Mouse (Mus musculus): ENCODE measurements around the gene Slc52a3.
A peak's percentile ranks its signal among the peaks of the same experiment; 100 is the strongest.

Gene Slc52a3

DNA sequence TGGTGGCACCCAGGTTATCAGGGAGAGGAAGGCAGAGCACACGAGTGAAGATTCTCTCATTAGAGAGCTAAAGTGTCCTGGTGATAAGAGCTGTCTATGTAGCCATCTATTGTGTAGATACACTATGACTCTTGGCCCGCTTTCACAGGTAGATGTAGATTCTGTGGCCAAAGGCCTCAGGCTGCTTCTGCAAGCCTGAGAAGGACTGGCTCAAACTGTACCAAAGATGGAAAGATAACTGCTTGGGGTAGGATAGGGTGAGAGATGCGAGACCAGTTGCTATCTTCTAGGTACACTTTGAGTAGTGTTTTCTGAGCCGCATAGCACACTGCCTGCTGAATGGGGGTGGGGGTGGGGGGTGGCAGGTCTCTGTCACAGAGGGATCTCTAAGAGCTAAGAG, 2.6 kb downstream of the Slc52a3 start:
- no peak for DNase-seq (ENCODE audit: low spot score in 2 of 2)

GRCm38 (mm10) chr2:151999669-152000290, 3.5 kb downstream of the Slc52a3 start:
- DNase-seq (ENCODE audit: low spot score in 2 of 2): no peak

DNA sequence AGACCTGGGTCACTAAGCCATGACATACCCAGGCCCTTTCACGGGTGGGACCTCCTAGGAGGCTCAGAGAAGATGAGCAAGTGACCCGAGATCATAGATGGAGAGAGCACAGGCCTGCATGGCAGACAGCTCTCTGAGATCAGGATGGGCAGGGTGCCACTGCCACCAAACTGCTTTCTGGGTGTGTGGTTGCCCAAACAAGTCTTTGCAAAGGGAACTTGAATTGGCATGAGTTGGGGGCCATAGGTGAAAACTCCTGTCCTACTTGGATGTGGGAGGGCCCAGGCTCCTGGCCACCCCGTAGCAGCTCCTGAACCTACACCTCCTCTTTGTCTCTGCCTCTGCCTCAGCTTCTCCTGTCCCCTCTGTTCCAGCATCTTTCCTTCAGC, 4.0 kb downstream of the Slc52a3 start:
- DNase-seq (ENCODE audit: low spot score in 2 of 2): no peak

DNA sequence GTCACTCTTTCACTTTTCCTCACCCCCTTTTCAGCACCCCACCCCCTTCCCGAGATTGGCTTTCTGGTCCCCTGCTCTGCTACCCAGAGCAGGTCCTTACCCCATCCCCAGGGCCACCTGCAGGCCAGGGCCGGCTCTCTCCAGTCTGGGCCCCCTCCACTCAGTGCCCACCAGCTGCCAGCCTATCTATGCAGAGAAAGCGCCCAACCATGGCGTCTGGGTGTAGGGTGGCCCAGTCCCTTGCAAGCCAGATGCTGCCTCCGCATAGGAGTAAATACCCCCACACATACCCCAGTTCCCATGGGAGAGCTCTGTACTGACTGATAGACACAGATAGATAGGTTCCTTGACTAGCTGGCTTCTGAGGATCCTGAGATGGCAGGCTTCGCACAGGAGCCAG, 4.4 kb downstream of the Slc52a3 start:
- no peak for DNase-seq (ENCODE audit: low spot score in 2 of 2)

GRCm38 (mm10) chr2:152002529-152002928, 6.2 kb downstream of the Slc52a3 start:
- DNase-seq (ENCODE audit: low spot score in 2 of 2): no peak

DNA sequence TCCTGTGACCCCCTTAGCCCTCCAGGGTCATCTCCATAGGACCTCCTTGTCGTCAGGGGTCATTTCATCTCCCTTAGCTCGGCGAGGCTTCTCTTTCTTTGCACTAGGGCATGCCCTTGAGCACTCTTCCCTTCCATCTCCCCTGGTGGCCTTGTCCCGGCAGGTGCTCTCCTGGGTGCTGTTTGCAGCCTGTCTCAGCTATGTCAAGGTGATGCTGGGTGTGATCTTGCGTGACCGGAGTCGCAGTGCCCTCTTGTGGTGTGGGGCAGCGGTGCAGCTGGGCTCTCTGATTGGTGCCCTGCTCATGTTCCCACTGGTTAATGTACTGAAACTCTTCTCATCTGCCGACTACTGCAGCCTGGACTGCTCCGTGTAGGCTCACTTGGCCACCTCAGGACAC, 11.5 kb downstream of the Slc52a3 start:
- peak in 1 of 2 experiments; percentile 58 for DNase-seq (ENCODE audit: low spot score in 2 of 2)

- no peak for DNase-seq (ENCODE audit: low spot score in 2 of 2)
These were observed 12.9 kb downstream of the Slc52a3 start for GRCm38 (mm10) chr2:152009061-152009779.

DNA sequence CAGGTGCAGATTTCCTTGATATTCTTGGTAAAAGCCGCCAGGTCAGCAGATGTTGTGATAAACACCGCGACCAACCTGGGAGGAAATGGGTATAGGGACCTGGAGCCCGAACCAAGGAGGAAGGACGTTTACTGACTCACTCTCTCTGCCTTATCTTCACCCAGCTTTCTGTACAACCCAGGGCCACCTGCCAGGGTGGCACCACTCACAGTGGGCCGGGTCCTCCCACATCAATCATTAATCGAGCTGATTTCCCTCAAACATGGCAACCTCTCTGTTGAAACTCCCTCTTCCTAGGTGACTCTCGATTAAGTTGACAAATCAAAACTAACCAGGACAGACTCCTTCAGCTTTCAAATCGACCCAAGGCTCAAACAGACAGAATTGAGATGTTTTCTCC, 13.9 kb downstream of the Slc52a3 start:
- no peak for DNase-seq (ENCODE audit: low spot score in 2 of 2)

DNA sequence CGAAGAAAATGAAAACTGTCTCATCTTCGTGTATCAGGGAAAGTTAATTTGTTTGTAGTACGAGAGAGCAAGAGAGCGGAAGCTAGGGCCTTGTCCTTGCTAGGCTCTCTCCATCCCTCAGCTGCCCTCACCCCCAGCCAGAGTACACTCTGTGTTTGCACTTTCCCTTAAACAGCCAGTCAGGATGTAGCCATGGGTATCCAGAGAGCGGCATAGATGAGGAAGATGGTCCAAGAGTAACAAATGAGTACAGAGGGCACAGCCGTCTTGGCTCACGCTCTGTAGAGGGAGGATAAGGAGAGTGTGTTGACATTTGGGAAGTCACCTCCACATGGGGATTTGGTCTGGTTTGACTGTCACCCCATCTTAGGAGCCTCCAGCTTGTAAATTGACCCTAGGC, 14.3 kb downstream of the Slc52a3 start:
- DNase-seq (ENCODE audit: low spot score in 2 of 2): no peak

DNA sequence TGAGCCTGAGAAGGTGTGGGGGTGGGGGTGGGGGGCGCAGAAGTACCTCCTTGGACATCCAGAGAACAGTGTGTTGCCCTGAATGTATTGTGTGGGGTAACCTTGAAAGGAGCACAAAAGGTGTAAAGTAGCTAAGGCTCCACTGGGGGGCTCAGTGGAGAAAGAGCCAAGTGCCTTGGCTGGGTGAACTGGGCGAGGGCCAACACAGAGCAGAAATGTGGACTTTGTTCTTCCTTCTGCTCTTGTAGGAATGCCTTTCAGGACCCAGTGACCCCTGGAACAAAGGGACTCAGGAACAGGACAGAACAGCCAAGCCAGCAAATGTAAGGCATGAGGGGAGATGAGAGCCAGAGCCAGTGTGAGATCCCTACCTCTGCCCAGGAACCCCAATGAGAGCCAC, 15.4 kb downstream of the Slc52a3 start:
- DNase-seq (ENCODE audit: low spot score in 2 of 2): no peak

DNA sequence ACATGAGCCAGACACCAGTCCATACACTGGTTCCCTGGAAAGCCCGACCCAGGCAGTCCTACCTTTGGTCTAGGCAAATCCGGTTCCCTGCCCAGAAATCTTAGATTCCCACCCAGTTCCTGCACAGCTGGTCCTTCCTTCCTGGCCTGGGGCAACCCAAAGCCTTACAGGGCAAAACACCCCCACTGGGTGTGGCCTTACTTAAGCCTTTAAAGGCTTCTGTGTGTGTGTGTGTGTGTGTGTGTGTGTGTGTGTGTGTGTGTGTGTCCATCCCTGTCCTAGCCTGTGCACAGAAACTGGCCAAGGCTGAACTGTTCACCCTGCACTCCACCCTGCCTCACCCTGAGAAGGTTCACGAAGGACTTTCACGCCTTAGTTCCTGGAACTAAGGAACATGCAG, 15.9 kb downstream of the Slc52a3 start:
- no peak for DNase-seq (ENCODE audit: low spot score in 2 of 2)

GRCm38 (mm10) chr2:152012701-152013100, 16.4 kb downstream of the Slc52a3 start:
- no peak for DNase-seq (ENCODE audit: low spot score in 2 of 2)

DNA sequence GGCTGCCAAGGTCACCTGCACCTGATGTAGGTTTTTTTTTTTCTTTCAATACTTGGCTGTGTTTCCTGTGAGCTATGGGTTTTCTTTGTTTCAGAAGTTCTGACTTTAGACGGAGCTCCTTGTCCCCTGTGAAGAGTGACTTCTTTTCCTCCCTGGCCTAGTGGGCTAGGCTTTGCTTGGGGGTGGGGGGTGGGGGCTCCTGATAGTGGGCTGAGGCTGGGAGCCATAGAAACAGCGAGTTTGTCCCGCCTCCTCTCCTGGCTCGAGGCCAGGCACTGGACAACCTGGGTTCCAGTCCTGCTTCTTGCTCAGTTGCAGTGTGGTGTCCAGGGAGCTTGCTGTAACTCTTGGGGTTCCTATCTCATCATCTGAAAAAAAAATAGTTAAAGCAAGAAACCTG, 19.7 kb downstream of the Slc52a3 start:
- DNase-seq (ENCODE audit: low spot score in 2 of 2): no peak

GRCm38 (mm10) chr2:152016666-152017065, 20.4 kb downstream of the Slc52a3 start:
- no peak for DNase-seq (ENCODE audit: low spot score in 2 of 2)

- peak; percentile 62 to 80 for DNase-seq (ENCODE audit: low spot score in 2 of 2)
These were observed 23.9 kb downstream of the Slc52a3 start for GRCm38 (mm10) chr2:152020255-152020654.

DNA sequence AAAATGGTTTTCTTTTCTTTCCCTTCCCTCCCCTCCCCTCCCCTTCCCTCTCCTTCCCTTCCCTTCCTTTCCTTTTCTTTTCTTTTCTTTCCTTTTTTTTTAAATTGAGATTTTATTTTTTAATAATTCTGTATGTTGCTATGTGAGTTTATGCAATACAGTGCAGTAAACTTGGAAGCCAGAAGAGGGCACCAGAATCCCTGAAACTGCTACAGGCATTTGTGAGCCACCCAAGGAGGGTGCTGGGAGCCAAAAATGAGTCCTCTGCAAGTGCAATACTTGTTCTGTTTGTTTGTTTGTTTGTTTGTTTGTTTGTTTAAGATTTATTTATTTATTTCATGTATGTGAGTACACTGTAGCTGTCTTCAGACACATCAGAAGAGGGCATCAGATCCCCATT, 25.7 kb downstream of the Slc52a3 start:
- DNase-seq (ENCODE audit: low spot score in 2 of 2): no peak

- DNase-seq (ENCODE audit: low spot score in 2 of 2): no peak
These were observed 28.6 kb downstream of the Slc52a3 start for GRCm38 (mm10) chr2:152024883-152025422.

DNA sequence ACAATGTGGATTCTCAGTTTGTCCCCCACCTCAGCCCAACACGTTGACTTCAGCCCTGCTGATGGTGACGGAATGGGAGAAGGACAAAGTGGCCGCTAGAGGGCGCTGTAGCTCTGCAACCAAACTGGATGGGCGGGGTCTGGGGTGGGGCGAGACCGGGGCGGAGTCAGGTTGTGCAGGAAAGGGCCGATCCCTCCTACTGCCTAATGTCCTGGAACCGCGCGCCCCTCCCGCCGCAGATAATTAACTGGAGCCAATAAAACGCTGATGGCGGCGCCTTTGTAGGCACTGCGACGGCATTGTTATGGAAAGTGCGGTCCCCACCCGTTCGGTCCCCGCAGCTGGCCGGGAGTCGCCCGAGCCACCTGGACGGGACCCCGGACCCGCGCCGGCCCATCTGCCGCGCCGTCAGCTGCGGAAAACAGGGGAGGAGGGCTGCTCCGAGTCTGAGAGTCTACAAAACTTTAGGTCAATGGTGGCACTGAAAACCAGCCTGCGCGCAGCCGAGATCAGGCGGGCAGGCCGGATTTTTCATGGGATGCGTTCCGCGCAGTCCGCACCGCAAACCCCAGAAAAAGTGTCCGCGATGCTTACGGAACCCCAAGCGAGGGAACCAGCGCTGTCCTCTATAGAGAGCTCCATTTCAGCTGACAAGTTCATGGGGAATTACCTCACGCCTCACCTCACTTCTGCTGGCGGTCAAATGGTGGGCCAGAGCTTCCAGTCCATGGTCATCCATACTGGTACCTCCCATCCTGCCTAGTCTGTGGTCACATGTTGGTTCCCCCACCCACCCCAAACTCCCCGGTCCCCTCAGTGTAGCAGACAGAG, 33.2 kb downstream of the Slc52a3 start:
- peak; percentile 84 to 95 for DNase-seq (ENCODE audit: low spot score in 2 of 2)

- DNase-seq (ENCODE audit: low spot score in 2 of 2): no peak
These were observed 34.7 kb downstream of the Slc52a3 start for GRCm38 (mm10) chr2:152030986-152031385.

- no peak for DNase-seq (ENCODE audit: low spot score in 2 of 2)
These were observed 43.8 kb downstream of the Slc52a3 start for GRCm38 (mm10) chr2:152040101-152040500.

DNA sequence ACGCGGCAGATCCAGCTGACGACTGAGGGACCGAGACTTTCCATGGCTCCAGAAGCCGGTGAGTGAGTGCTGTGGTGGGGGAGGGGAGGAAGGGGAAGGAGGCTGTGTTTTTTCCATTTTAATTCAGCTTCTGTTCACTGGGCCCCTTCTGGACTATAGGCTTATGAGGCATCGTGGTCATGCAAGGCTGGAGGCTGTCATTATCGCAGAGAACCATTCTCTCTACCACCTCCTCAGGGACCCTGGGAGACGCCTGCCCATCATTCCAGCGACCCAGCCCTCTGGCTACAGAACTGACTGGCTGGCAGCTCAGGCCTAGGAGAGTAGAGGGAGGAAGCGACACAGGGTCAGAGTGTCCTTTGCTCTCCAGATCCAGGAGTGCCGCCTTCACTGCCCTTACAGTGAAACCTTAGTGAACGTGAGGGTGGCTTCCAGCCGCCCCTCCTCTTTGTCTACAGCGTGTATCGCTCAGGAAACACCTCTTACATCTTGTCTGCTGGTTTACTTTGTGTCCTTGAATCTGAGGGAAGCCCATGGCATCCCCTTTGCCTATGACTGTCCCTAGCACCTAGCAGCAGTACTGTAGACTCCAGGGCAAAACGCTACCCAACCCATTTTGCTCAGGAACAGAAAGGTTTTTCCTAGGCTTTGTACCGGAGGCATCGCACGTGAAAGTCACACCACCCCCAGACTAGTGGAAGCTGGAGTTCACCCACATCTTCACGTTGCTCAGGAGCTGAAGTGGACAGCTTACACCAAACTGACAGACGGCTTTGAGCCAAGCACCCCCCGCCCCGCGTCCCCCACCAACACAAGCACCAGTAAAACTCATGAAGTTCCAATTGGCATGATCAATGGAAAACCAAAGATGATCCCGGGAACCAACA, 51.0 kb downstream of the Slc52a3 start:
- peak in 1 of 2 experiments; percentile 33 for DNase-seq (ENCODE audit: low spot score in 2 of 2)

Measured in cerebellum, postnatal 4 days (tissue).